Mouse (Mus musculus): ENCODE measurements around the gene Furin.

GRCm38 (mm10) chr7:80412279-80412678 lies 7.0 kb upstream of the Furin start:
- TF ChIP-seq MAZ (IDR thresholded peaks at IDR 0.05; ENCODE audit: low read depth, low read length) (no peak), CTCF (conservative IDR thresholded peaks at IDR 0.05 in 1 of 2, IDR thresholded peaks at IDR 0.05 in 1 of 2; ENCODE audit: low read depth in 2 of 2, low read length in 2 of 2) (no peak), CHD2 (IDR thresholded peaks at IDR 0.05; ENCODE audit: low read length) (no peak), POLR2AphosphoS2 (IDR thresholded peaks at IDR 0.05; ENCODE audit: low read depth, low read length) (no peak), POLR2A (IDR thresholded peaks at IDR 0.05; ENCODE audit: low read depth, low read length) (no peak), HCFC1 (IDR thresholded peaks at IDR 0.05; ENCODE audit: low read depth, low read length) (no peak), USF1 (IDR thresholded peaks at IDR 0.05; ENCODE audit: low read depth, low read length) (no peak), SMC3 (IDR thresholded peaks at IDR 0.05; ENCODE audit: low read depth, low read length) (no peak), TCF12 (IDR thresholded peaks at IDR 0.05; ENCODE audit: low read depth, low read length) (no peak)
